Mouse (Mus musculus): ENCODE measurements around the gene Traip. TPM values are rescaled to one million over a fixed set of nuclear protein-coding genes. Genes with fewer than 3 reads are reported as not detected.

Traip gene
- polyA plus RNA-seq, 1 experiment from 2014 or later, result 31.5 TPM

- Histone ChIP-seq H3K36me3 (no peaks in the 10 kb centered on the region), H3K4me1 (peaks cover 15% of the 10 kb centered on the region), H3K4me3 (peak overlapping the region; percentile 42), H3K27ac (no peak overlapping the region), H3K9me3 (no peaks in the 10 kb centered on the region), H3K4me2 (peak overlapping the region; percentile 96), H3K9ac (peak overlapping the region; percentile 49), H3K27me3 (peaks cover 32% of the 10 kb centered on the region)
- WGBS, result 2% methylated on average over 39 of the region's 41 CpGs
- peak; percentile 37; the same call in 1 of the 2 replicates for ATAC-seq (ENCODE audit: borderline replicate concordance, extremely low read depth, low FRiP score, low TSS enrichment)
These were observed 14.1 kb upstream of the Traip start for GRCm38 (mm10) chr9:107935790-107936214.

- 2% methylated on average over 28 of the region's 29 CpGs for WGBS
- H3K4me1 ChIP-seq, result peaks cover 15% of the 10 kb centered on the region
- H3K4me3 ChIP-seq, result peak overlapping the region; percentile 42
- H3K27me3 ChIP-seq, result peaks cover 32% of the 10 kb centered on the region
- H3K27ac ChIP-seq, result no peak overlapping the region
- ATAC-seq (ENCODE audit: borderline replicate concordance, extremely low read depth, low FRiP score, low TSS enrichment), result peak; percentile 23; the same call in 1 of the 2 replicates
- peak overlapping the region; percentile 96 for H3K4me2 ChIP-seq
- H3K9ac ChIP-seq, result peak overlapping the region; percentile 49
- H3K36me3 ChIP-seq, result no peaks in the 10 kb centered on the region
- H3K9me3 ChIP-seq, result no peaks in the 10 kb centered on the region
These were observed 13.6 kb upstream of the Traip start for GRCm38 (mm10) chr9:107936215-107936822.

- Histone ChIP-seq H3K36me3 (no peaks in the 10 kb centered on the region), H3K4me2 (peak overlapping the region; percentile 96), H3K27me3 (peaks cover 32% of the 10 kb centered on the region), H3K9me3 (no peaks in the 10 kb centered on the region), H3K4me3 (no peak overlapping the region; the same call in 1 of the 2 replicates), H3K4me1 (peaks cover 15% of the 10 kb centered on the region), H3K9ac (no peak overlapping the region), H3K27ac (no peak overlapping the region)
- ATAC-seq (ENCODE audit: borderline replicate concordance, extremely low read depth, low FRiP score, low TSS enrichment), result no peak
- WGBS, result 17% methylated on average over 3 of the region's 3 CpGs
These were observed 13.1 kb upstream of the Traip start for GRCm38 (mm10) chr9:107936831-107937230.

- Histone ChIP-seq H3K36me3 (no peaks in the 10 kb centered on the region), H3K9me3 (no peaks in the 10 kb centered on the region), H3K4me3 (no peak overlapping the region), H3K4me2 (no peak overlapping the region), H3K27me3 (no peaks in the 10 kb centered on the region), H3K4me1 (peaks cover 18% of the 10 kb centered on the region), H3K27ac (no peak overlapping the region), H3K9ac (no peak overlapping the region)
- 76% methylated on average over 31 of the region's 31 CpGs for WGBS
- no peak for ATAC-seq (ENCODE audit: borderline replicate concordance, extremely low read depth, low FRiP score, low TSS enrichment)
These were observed 2.4 kb upstream of the Traip start for GRCm38 (mm10) chr9:107947241-107948194.

- Histone ChIP-seq H3K4me1 (peaks cover 21% of the 10 kb centered on the region), H3K27me3 (no peaks in the 10 kb centered on the region), H3K27ac (no peak overlapping the region), H3K4me2 (no peak overlapping the region), H3K4me3 (no peak overlapping the region), H3K9me3 (no peaks in the 10 kb centered on the region), H3K9ac (no peak overlapping the region), H3K36me3 (no peaks in the 10 kb centered on the region)
- no peak for ATAC-seq (ENCODE audit: borderline replicate concordance, extremely low read depth, low FRiP score, low TSS enrichment)
- 80% methylated on average over 13 of the region's 13 CpGs for WGBS
These were observed 583 bp upstream of the Traip start for GRCm38 (mm10) chr9:107949184-107949921.

GRCm38 (mm10) chr9:107950460-107951355 lies 772 bp downstream of the Traip start:
- peak overlapping the region; percentile 68 for H3K4me3 ChIP-seq
- H3K36me3 ChIP-seq, result no peaks in the 10 kb centered on the region
- H3K27me3 ChIP-seq, result no peaks in the 10 kb centered on the region
- WGBS, result 11% methylated on average over 45 of the region's 45 CpGs
- peak overlapping the region; percentile 73 for H3K4me2 ChIP-seq
- ATAC-seq (ENCODE audit: borderline replicate concordance, extremely low read depth, low FRiP score, low TSS enrichment), result peak; percentile 94; the same call in 1 of the 2 replicates
- H3K9me3 ChIP-seq, result no peaks in the 10 kb centered on the region
- H3K9ac ChIP-seq, result peak overlapping the region; percentile 63
- peaks cover 23% of the 10 kb centered on the region for H3K4me1 ChIP-seq
- peak overlapping the region; percentile 73 for H3K27ac ChIP-seq

GRCm38 (mm10) chr9:107955613-107956289 lies 5.8 kb downstream of the Traip start:
- H3K9ac ChIP-seq, result no peak overlapping the region
- 74% methylated on average over 6 of the region's 6 CpGs for WGBS
- ATAC-seq (ENCODE audit: borderline replicate concordance, extremely low read depth, low FRiP score, low TSS enrichment), result no peak

GRCm38 (mm10) chr9:107957141-107957540 lies 7.2 kb downstream of the Traip start:
- no peak overlapping the region for H3K4me3 ChIP-seq
- H3K9ac ChIP-seq, result no peak overlapping the region
- H3K27me3 ChIP-seq, result no peaks in the 10 kb centered on the region
- peaks cover 44% of the 10 kb centered on the region for H3K36me3 ChIP-seq
- H3K4me1 ChIP-seq, result peaks cover 10% of the 10 kb centered on the region
- H3K9me3 ChIP-seq, result no peaks in the 10 kb centered on the region
- ATAC-seq (ENCODE audit: borderline replicate concordance, extremely low read depth, low FRiP score, low TSS enrichment), result no peak
- no peak overlapping the region for H3K27ac ChIP-seq
- H3K4me2 ChIP-seq, result no peak overlapping the region
- 57% methylated on average over 6 of the region's 6 CpGs for WGBS

More at GRCm38 (mm10) chr9:107955613-107956289, 5.8 kb downstream of the Traip start:
- Histone ChIP-seq H3K9me3 (no peaks in the 10 kb centered on the region), H3K27ac (no peak overlapping the region), H3K4me1 (peaks cover 19% of the 10 kb centered on the region), H3K4me2 (no peak overlapping the region), H3K36me3 (peaks cover 31% of the 10 kb centered on the region), H3K27me3 (no peaks in the 10 kb centered on the region), H3K4me3 (no peak overlapping the region)

- Histone ChIP-seq H3K4me2 (no peak overlapping the region), H3K27me3 (no peaks in the 10 kb centered on the region), H3K9me3 (no peaks in the 10 kb centered on the region), H3K4me3 (no peak overlapping the region), H3K27ac (no peak overlapping the region), H3K9ac (no peak overlapping the region), H3K36me3 (peaks cover 52% of the 10 kb centered on the region), H3K4me1 (peaks cover 10% of the 10 kb centered on the region; the same call in 1 of the 2 replicates)
- 46% methylated on average over 6 of the region's 6 CpGs for WGBS
- ATAC-seq (ENCODE audit: borderline replicate concordance, extremely low read depth, low FRiP score, low TSS enrichment), result no peak
These were observed 10.0 kb downstream of the Traip start for GRCm38 (mm10) chr9:107959896-107960295.

GRCm38 (mm10) chr9:107960928-107961327 lies 11.0 kb downstream of the Traip start:
- Histone ChIP-seq H3K9ac (no peak overlapping the region), H3K4me1 (peaks cover 7% of the 10 kb centered on the region; the same call in 1 of the 2 replicates), H3K4me2 (no peak overlapping the region), H3K9me3 (no peaks in the 10 kb centered on the region), H3K4me3 (no peak overlapping the region), H3K27me3 (no peaks in the 10 kb centered on the region), H3K27ac (no peak overlapping the region), H3K36me3 (peaks cover 54% of the 10 kb centered on the region)
- 64% methylated on average over 4 of the region's 4 CpGs for WGBS
- ATAC-seq (ENCODE audit: borderline replicate concordance, extremely low read depth, low FRiP score, low TSS enrichment), result no peak

Measured in lung, embryonic 15.5 days (tissue).